In the genomic region with DNA sequence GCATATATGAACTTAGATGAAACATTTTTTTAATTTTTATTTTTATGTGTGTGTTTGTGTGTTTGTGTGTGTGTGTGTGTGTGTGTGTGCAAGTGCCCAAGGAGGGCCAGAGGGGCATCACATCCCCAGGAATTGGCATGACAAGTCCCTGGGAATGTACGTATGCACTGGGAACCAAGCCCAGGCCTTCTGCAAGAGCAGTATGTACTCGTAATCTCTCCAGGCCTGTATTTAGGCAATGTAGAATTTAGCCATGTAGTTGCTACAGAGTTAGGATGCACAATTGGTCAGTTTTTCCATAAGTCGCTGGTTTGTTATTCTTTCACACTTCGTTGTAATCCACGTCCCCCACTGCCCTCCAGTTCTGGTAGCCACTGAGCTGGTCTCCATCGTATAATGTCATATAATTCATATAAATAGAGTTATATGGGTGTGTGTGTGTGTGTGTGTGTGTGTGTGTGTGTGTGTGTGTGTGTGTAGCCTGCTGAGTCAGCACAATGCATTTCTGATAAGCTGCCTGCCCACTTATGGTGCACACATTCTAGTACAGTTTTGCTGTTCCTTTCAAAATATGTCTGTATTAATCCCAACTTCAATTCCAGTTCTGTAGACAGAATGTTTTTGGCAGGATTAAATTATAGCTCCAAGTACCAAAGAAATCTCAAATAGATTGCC, we compare ENCODE assay signal across 22 mouse cellular contexts. TPM values are rescaled to one million over a fixed set of nuclear protein-coding genes. Genes with fewer than 3 reads are reported as not detected.
DNase-seq lines count a peak whose midpoint lies in the region; ATAC-seq and TF ChIP-seq lines count a peak whose summit lies in the region.
"Had no signal": no experiment of that assay in that cellular context is flagged by ENCODE, and none has a peak within 500 bp of the region (broad histone marks: within the 10 kb centered on the region; RNA-seq: fewer than 3 reads in every experiment).

No protein-coding gene starts in this region.

- no peak for TF ChIP-seq EP300 in CH12.LX (IDR thresholded peaks at IDR 0.05; ENCODE audit: low read length)

- DNase-seq in heart, postnatal 4 days: peak; percentile 35
- DNase-seq in heart, postnatal 25 days (ENCODE audit: low spot score): no peak
- DNase-seq in 3T3-L1 (ENCODE audit: low read depth, low spot score) (peak; percentile 12), CH12.LX (ENCODE audit: extremely low read depth) (no peak)
- no peak for DNase-seq in forebrain, postnatal 0 days
- no peak for DNase-seq in cerebellum, adult 11-12 months
- DNase-seq: adrenal gland, postnatal 25 days; cerebellum, adult 18-20 months; cerebellum, postnatal 10 days; kidney, postnatal 14 days; liver, embryonic 13.5 days; lung, adult 2 months; lung, postnatal 14 days; midbrain, embryonic 14.5 days; right cerebral cortex, postnatal 14 days had no signal

- H3K4me2 ChIP-seq in heart, embryonic 12.5 days: no peak overlapping the region
- H3K4me2 ChIP-seq in heart, embryonic 11.5 days: no peak overlapping the region
- H3K4me2 ChIP-seq in CH12.LX (ENCODE audit: insufficient read depth, low read depth, poor library complexity, severe bottlenecking): no peak overlapping the region
- H3K4me2 ChIP-seq in forebrain, postnatal 0 days (ENCODE audit: low read depth): no peak overlapping the region
- H3K4me2 ChIP-seq: embryonic facial prominence, embryonic 13.5 days; hindbrain, embryonic 14.5 days; liver, embryonic 13.5 days had no signal

- no peaks in the 10 kb centered on the region for H3K9me3 ChIP-seq in heart, embryonic 12.5 days (replicated peaks)
- no peaks in the 10 kb centered on the region for H3K9me3 ChIP-seq in heart, embryonic 11.5 days (replicated peaks; ENCODE audit: control insufficient read depth, low read length)
- no peaks in the 10 kb centered on the region for H3K9me3 ChIP-seq in CH12.LX (replicated peaks; ENCODE audit: low read length)
- no peaks in the 10 kb centered on the region for H3K9me3 ChIP-seq in forebrain, postnatal 0 days (ENCODE audit: low read length)
- H3K9me3 ChIP-seq: embryonic facial prominence, embryonic 13.5 days; liver, embryonic 13.5 days had no signal

- H3K79me2 ChIP-seq in CH12.LX (replicated peaks; ENCODE audit: control insufficient read depth, extremely low read depth, insufficient read depth, poor library complexity, severe bottlenecking): peaks cover 4% of the 10 kb centered on the region; the same call in 1 of the 2 replicates

- H3K36me3 ChIP-seq in heart, embryonic 12.5 days: peaks cover 5% of the 10 kb centered on the region; the same call in 1 of the 2 replicates
- no peaks in the 10 kb centered on the region for H3K36me3 ChIP-seq in heart, embryonic 11.5 days (ENCODE audit: control insufficient read depth, insufficient read depth, low read length)
- H3K36me3 ChIP-seq in CH12.LX (replicated peaks in 1 of 2; ENCODE audit: control insufficient read depth in 1 of 2, insufficient read depth in 1 of 2, low read length in 1 of 2): peaks cover 16 to 60% of the 10 kb centered on the region in 2 experiments
- no peaks in the 10 kb centered on the region for H3K36me3 ChIP-seq in forebrain, postnatal 0 days (ENCODE audit: insufficient read depth)
- H3K36me3 ChIP-seq: liver, embryonic 13.5 days had no signal

- H3K4me3 ChIP-seq in heart, embryonic 12.5 days: no peak overlapping the region
- no peak overlapping the region for H3K4me3 ChIP-seq in heart, embryonic 11.5 days (ENCODE audit: low read depth, low read length)
- H3K4me3 ChIP-seq in CH12.LX (replicated peaks in 1 of 3; ENCODE audit: low read depth in 2 of 3, low read length in 2 of 3, poor library complexity in 1 of 3): no peak overlapping the region
- H3K4me3 ChIP-seq in forebrain, postnatal 0 days (ENCODE audit: low read depth, low read length): no peak overlapping the region
- H3K4me3 ChIP-seq: embryonic facial prominence, embryonic 13.5 days; liver, embryonic 13.5 days had no signal

- no peak for TF ChIP-seq POLR2A in CH12.LX (IDR thresholded peaks at IDR 0.05; ENCODE audit: low read depth, low read length)

- 0 out of 2 replicates have a peak overlapping the region, but pooled peaks have one; percentile 25 for H3K27ac ChIP-seq in heart, embryonic 12.5 days (ENCODE audit: poor library complexity, severe bottlenecking)
- no peak overlapping the region for H3K27ac ChIP-seq in heart, embryonic 11.5 days (ENCODE audit: low read depth, low read length)
- H3K27ac ChIP-seq in CH12.LX (ENCODE audit: insufficient read depth, low read depth): no peak overlapping the region
- no peak overlapping the region for H3K27ac ChIP-seq in forebrain, postnatal 0 days (ENCODE audit: low read depth, low read length)
- H3K27ac ChIP-seq: embryonic facial prominence, embryonic 13.5 days; hindbrain, embryonic 14.5 days; liver, embryonic 13.5 days had no signal

- no peak for ATAC-seq in heart, embryonic 12.5 days (ENCODE audit: insufficient number of reproducible peaks, low FRiP score)
- ATAC-seq in heart, embryonic 11.5 days (replicated peaks; ENCODE audit: insufficient number of reproducible peaks, low FRiP score, low TSS enrichment): no peak
- ATAC-seq in forebrain, postnatal 0 days: no peak
- ATAC-seq: forebrain, embryonic 16.5 days; intestine, postnatal 0 days had no signal

- intact Hi-C loops in heart, postnatal 25 days (cut with DNase I): no loop called here

- 72% methylated on average over 6 of the region's 6 CpGs for WGBS in heart, embryonic 12.5 days
- WGBS in heart, embryonic 11.5 days (ENCODE audit: insufficient replicate concordance): 73% methylated on average over 6 of the region's 6 CpGs
- WGBS in forebrain, postnatal 0 days: 78% methylated on average over 6 of the region's 6 CpGs

- no peak overlapping the region for H3K9ac ChIP-seq in heart, embryonic 12.5 days
- no peak overlapping the region for H3K9ac ChIP-seq in heart, embryonic 11.5 days (ENCODE audit: low read depth, low read length)
- no peak overlapping the region for H3K9ac ChIP-seq in CH12.LX (ENCODE audit: insufficient read depth, low read depth)
- H3K9ac ChIP-seq in forebrain, postnatal 0 days: no peak overlapping the region
- H3K9ac ChIP-seq: embryonic facial prominence, embryonic 13.5 days; hindbrain, embryonic 14.5 days; liver, embryonic 13.5 days had no signal

- H3K27me3 ChIP-seq in heart, embryonic 12.5 days (replicated peaks): no peaks in the 10 kb centered on the region
- no peaks in the 10 kb centered on the region for H3K27me3 ChIP-seq in heart, embryonic 11.5 days (ENCODE audit: control insufficient read depth, insufficient read depth, low read length)
- H3K27me3 ChIP-seq in CH12.LX (replicated peaks): no peaks in the 10 kb centered on the region
- no peaks in the 10 kb centered on the region for H3K27me3 ChIP-seq in forebrain, postnatal 0 days (ENCODE audit: insufficient read depth, low read length)
- H3K27me3 ChIP-seq: embryonic facial prominence, embryonic 13.5 days; liver, embryonic 13.5 days had no signal

- peaks cover 19% of the 10 kb centered on the region for H3K4me1 ChIP-seq in heart, embryonic 12.5 days (replicated peaks)
- H3K4me1 ChIP-seq in heart, embryonic 11.5 days (ENCODE audit: control insufficient read depth, insufficient read depth, low read length): no peaks in the 10 kb centered on the region
- H3K4me1 ChIP-seq in CH12.LX (ENCODE audit: control insufficient read depth in 1 of 2, insufficient read depth in 2 of 2): peaks cover 10 to 34% of the 10 kb centered on the region in 2 experiments; a peak in 3 of 4 replicates
- no peaks in the 10 kb centered on the region for H3K4me1 ChIP-seq in forebrain, postnatal 0 days (ENCODE audit: insufficient read depth)
- H3K4me1 ChIP-seq: embryonic facial prominence, embryonic 13.5 days had no signal

- TF ChIP-seq CTCF in CH12.LX (conservative IDR thresholded peaks at IDR 0.05 in 1 of 2, IDR thresholded peaks at IDR 0.05 in 1 of 2; ENCODE audit: low read depth in 2 of 2, low read length in 2 of 2): no peak
- TF ChIP-seq CTCF in forebrain, postnatal 0 days (IDR thresholded peaks at IDR 0.05; ENCODE audit: low read depth): no peak

- dilution Hi-C loops in CH12.LX (cut with MboI; ENCODE audit: extremely low pct_ligation_motif_present, extremely low pct_unique_long_range_greater_than_20kb, low sequenced_read_pairs): no loop called here

- no peak for TF ChIP-seq RAD21 in CH12.LX (IDR thresholded peaks at IDR 0.05; ENCODE audit: low read depth, low read length)

- in situ Hi-C loops in CH12.LX (cut with MboI; ENCODE audit: low pct_ligation_motif_present, low pct_unique_long_range_greater_than_20kb, low sequenced_read_pairs): no loop called here

TF ChIP-seq in CH12.LX, 34 proteins besides CTCF, POLR2A, EP300 and RAD21:
- TF ChIP-seq MEF2A (IDR thresholded peaks at IDR 0.05; ENCODE audit: borderline replicate concordance, low read depth, low read length): no peak
- TF ChIP-seq PAX5 (IDR thresholded peaks at IDR 0.05; ENCODE audit: low read length): no peak
- TF ChIP-seq MAFK (IDR thresholded peaks at IDR 0.05; ENCODE audit: insufficient replicate concordance, low read length): peak; percentile 91

RNA-seq across cellular contexts. Expression of a gene that starts 22.8 kb away (rescaled TPM):
- 46.9 and 49.0 TPM in 2 replicates for polyA plus RNA-seq in heart, embryonic 12.5 days (2016; fragmentation: Nextera tagmentation; extraction: Ambion mirVana)
- 37.3 and 41.7 TPM in 2 replicates for polyA plus RNA-seq in heart, embryonic 11.5 days (2014; fragmentation: Nextera tagmentation; extraction: Ambion mirVana)
- total RNA-seq in heart, postnatal 4 days (2021): 10 to 100 TPM; 72.2 to 78.2 TPM
- total RNA-seq in heart, postnatal 25 days (2021): 10 to 100 TPM; 59.4 to 63.6 TPM
- total RNA-seq in CH12.LX (2012; rRNA removed) (50.1 and 50.2 TPM in 2 replicates), CH12.LX (2014; rRNA removed) (85.3 and 90.9 TPM in 2 replicates)
- 67.6 and 68.6 TPM in 2 replicates for polyA plus RNA-seq in CH12.LX (2012; ENCODE audit: insufficient read length, low read depth)
- total RNA-seq in forebrain, postnatal 0 days (2014; rRNA removed): 44.4 and 48.0 TPM in 2 replicates
- polyA plus RNA-seq in forebrain, postnatal 0 days (2015; fragmentation: Nextera tagmentation; extraction: Ambion mirVana): 60.8 and 68.0 TPM in 2 replicates
- total RNA-seq: granulocyte monocyte progenitor cell, adult 5-6 weeks had no signal

Comparison
In these comparisons a context has a peak if more than half of its experiments do, and no peak if none do; other contexts are left out.
1. DNase-seq: peak in heart, postnatal 4 days (single experiment) and 3T3-L1 (single experiment); none in heart, postnatal 25 days (single experiment), CH12.LX (single experiment), forebrain, postnatal 0 days (single experiment) and cerebellum, adult 11-12 months (single experiment).